Mouse (Mus musculus): ENCODE data around the gene Nfib. TPM values are rescaled to one million over a fixed set of nuclear protein-coding genes. Genes with fewer than 3 reads are reported as not detected.

Gene Nfib
- total and polyA plus RNA-seq, 3 experiments, result 0.04 to 0.11 (median 0.09) TPM

- dilution Hi-C loops (cut with MboI; ENCODE audit: extremely low pct_ligation_motif_present, extremely low pct_unique_long_range_greater_than_20kb, low sequenced_read_pairs) (no loop called here), in situ Hi-C loops (cut with MboI; ENCODE audit: low pct_ligation_motif_present, low pct_unique_long_range_greater_than_20kb, low sequenced_read_pairs) (no loop called here)
- Histone ChIP-seq H3K4me2 (ENCODE audit: insufficient read depth, low read depth, poor library complexity, severe bottlenecking) (no peak overlapping the region), H3K36me3 (replicated peaks in 1 of 2; ENCODE audit: control insufficient read depth in 1 of 2, insufficient read depth in 1 of 2, low read length in 1 of 2) (no peaks in the 10 kb centered on the region), H3K4me1 (ENCODE audit: control insufficient read depth in 1 of 2, insufficient read depth in 2 of 2) (no peaks in the 10 kb centered on the region), H3K9me3 (replicated peaks; ENCODE audit: low read length) (no peaks in the 10 kb centered on the region), H3K4me3 (replicated peaks in 1 of 3; ENCODE audit: low read depth in 2 of 3, low read length in 2 of 3, poor library complexity in 1 of 3) (no peak overlapping the region), H3K27me3 (replicated peaks) (no peaks in the 10 kb centered on the region), H3K9ac (ENCODE audit: insufficient read depth, low read depth) (no peak overlapping the region), H3K27ac (ENCODE audit: insufficient read depth, low read depth) (no peak overlapping the region), H3K79me2 (replicated peaks; ENCODE audit: control insufficient read depth, extremely low read depth, insufficient read depth, poor library complexity, severe bottlenecking) (no peaks in the 10 kb centered on the region)
- TF ChIP-seq JUN (IDR thresholded peaks at IDR 0.05; ENCODE audit: insufficient read depth, low read depth, low read length) (no peak), ZNF384 (IDR thresholded peaks at IDR 0.05; ENCODE audit: low read depth, low read length) (no peak), MAX (IDR thresholded peaks at IDR 0.05; ENCODE audit: low read length) (no peak), ELF1 (IDR thresholded peaks at IDR 0.05; ENCODE audit: low read depth, low read length) (no peak)
- no peak for DNase-seq (ENCODE audit: extremely low read depth)
Observed at GRCm38 (mm10) chr4:82378050-82378449, 327.5 kb downstream of the Nfib start.

GRCm38 (mm10) chr4:82377621-82378020 lies 327.9 kb downstream of the Nfib start:
- Histone ChIP-seq H3K4me3 (replicated peaks in 1 of 3; ENCODE audit: low read depth in 2 of 3, low read length in 2 of 3, poor library complexity in 1 of 3) (no peak overlapping the region), H3K4me1 (ENCODE audit: control insufficient read depth in 1 of 2, insufficient read depth in 2 of 2) (no peaks in the 10 kb centered on the region), H3K27me3 (replicated peaks) (no peaks in the 10 kb centered on the region), H3K9ac (ENCODE audit: insufficient read depth, low read depth) (no peak overlapping the region), H3K36me3 (replicated peaks in 1 of 2; ENCODE audit: control insufficient read depth in 1 of 2, insufficient read depth in 1 of 2, low read length in 1 of 2) (no peaks in the 10 kb centered on the region), H3K27ac (ENCODE audit: insufficient read depth, low read depth) (no peak overlapping the region), H3K4me2 (ENCODE audit: insufficient read depth, low read depth, poor library complexity, severe bottlenecking) (no peak overlapping the region), H3K79me2 (replicated peaks; ENCODE audit: control insufficient read depth, extremely low read depth, insufficient read depth, poor library complexity, severe bottlenecking) (no peaks in the 10 kb centered on the region), H3K9me3 (replicated peaks; ENCODE audit: low read length) (no peaks in the 10 kb centered on the region)
- dilution Hi-C loops (cut with MboI; ENCODE audit: extremely low pct_ligation_motif_present, extremely low pct_unique_long_range_greater_than_20kb, low sequenced_read_pairs) (no loop called here), in situ Hi-C loops (cut with MboI; ENCODE audit: low pct_ligation_motif_present, low pct_unique_long_range_greater_than_20kb, low sequenced_read_pairs) (no loop called here)
- DNase-seq (ENCODE audit: extremely low read depth), result no peak
- no peak for TF ChIP-seq NRF1 (IDR thresholded peaks at IDR 0.05; ENCODE audit: low read depth, low read length)
- no peak for TF ChIP-seq SIN3A (IDR thresholded peaks at IDR 0.05; ENCODE audit: low read length)
- TF ChIP-seq TCF12 (IDR thresholded peaks at IDR 0.05; ENCODE audit: low read depth, low read length), result no peak
- TF ChIP-seq NELFE (IDR thresholded peaks at IDR 0.05; ENCODE audit: low read depth, low read length), result no peak
- TF ChIP-seq ELF1 (IDR thresholded peaks at IDR 0.05; ENCODE audit: low read depth, low read length), result no peak

- Histone ChIP-seq H3K27ac (ENCODE audit: insufficient read depth, low read depth) (no peak overlapping the region), H3K4me1 (ENCODE audit: control insufficient read depth in 1 of 2, insufficient read depth in 2 of 2) (no peaks in the 10 kb centered on the region), H3K4me3 (replicated peaks in 1 of 3; ENCODE audit: low read depth in 2 of 3, low read length in 2 of 3, poor library complexity in 1 of 3) (no peak overlapping the region), H3K36me3 (replicated peaks in 1 of 2; ENCODE audit: control insufficient read depth in 1 of 2, insufficient read depth in 1 of 2, low read length in 1 of 2) (no peaks in the 10 kb centered on the region), H3K4me2 (ENCODE audit: insufficient read depth, low read depth, poor library complexity, severe bottlenecking) (no peak overlapping the region), H3K79me2 (replicated peaks; ENCODE audit: control insufficient read depth, extremely low read depth, insufficient read depth, poor library complexity, severe bottlenecking) (no peaks in the 10 kb centered on the region), H3K9me3 (replicated peaks; ENCODE audit: low read length) (no peaks in the 10 kb centered on the region), H3K9ac (ENCODE audit: insufficient read depth, low read depth) (no peak overlapping the region), H3K27me3 (replicated peaks) (no peaks in the 10 kb centered on the region)
- no peak for TF ChIP-seq JUN (IDR thresholded peaks at IDR 0.05; ENCODE audit: insufficient read depth, low read depth, low read length)
- no peak for TF ChIP-seq RAD21 (IDR thresholded peaks at IDR 0.05; ENCODE audit: low read depth, low read length)
- TF ChIP-seq SIN3A (IDR thresholded peaks at IDR 0.05; ENCODE audit: low read length), result no peak
- TF ChIP-seq USF2 (conservative IDR thresholded peaks at IDR 0.05; ENCODE audit: low read depth, low read length), result no peak
- TF ChIP-seq PAX5 (IDR thresholded peaks at IDR 0.05; ENCODE audit: low read length), result no peak
- TF ChIP-seq ZMIZ1 (IDR thresholded peaks at IDR 0.05; ENCODE audit: low read depth, low read length), result no peak
- TF ChIP-seq TCF12 (IDR thresholded peaks at IDR 0.05; ENCODE audit: low read depth, low read length), result no peak
- no peak for TF ChIP-seq IRF4 (IDR thresholded peaks at IDR 0.05; ENCODE audit: low read depth, low read length)
- no peak for TF ChIP-seq USF1 (IDR thresholded peaks at IDR 0.05; ENCODE audit: low read depth, low read length)
- no peak for TF ChIP-seq CHD2 (IDR thresholded peaks at IDR 0.05; ENCODE audit: low read length)
- TF ChIP-seq ZC3H11A (IDR thresholded peaks at IDR 0.05; ENCODE audit: low read depth, low read length), result no peak
- no peak for TF ChIP-seq MYC (IDR thresholded peaks at IDR 0.05; ENCODE audit: low read depth, low read length)
- TF ChIP-seq UBTF (IDR thresholded peaks at IDR 0.05; ENCODE audit: low read depth, low read length), result no peak
- no peak for TF ChIP-seq TBP (conservative IDR thresholded peaks at IDR 0.05; ENCODE audit: low read depth, low read length)
- in situ Hi-C loops (cut with MboI; ENCODE audit: low pct_ligation_motif_present, low pct_unique_long_range_greater_than_20kb, low sequenced_read_pairs) (no loop called here), dilution Hi-C loops (cut with MboI; ENCODE audit: extremely low pct_ligation_motif_present, extremely low pct_unique_long_range_greater_than_20kb, low sequenced_read_pairs) (no loop called here)
- DNase-seq (ENCODE audit: extremely low read depth), result no peak
Observed at GRCm38 (mm10) chr4:82374560-82374959, 331.0 kb downstream of the Nfib start.

All from CH12.LX (cell line).